Mouse (Mus musculus) midbrain, embryonic 10.5 days (tissue): ENCODE results near the gene Krtap1-5. TPM values are rescaled to one million over a fixed set of nuclear protein-coding genes. Genes with fewer than 3 reads are reported as not detected.

Source experiments
- polyA plus RNA-seq: library from polyadenylated mRNA; unstranded; fragments of >200 nt; fragmentation: Nextera tagmentation; extraction: Ambion mirVana; gene quantifications from 2 replicates; pipeline ENCODE4 v1.2.1, GENCODE M21; 2016

Gene Krtap1-5
- polyA plus RNA-seq, 1 experiment from 2014 or later = not detected

Other genes starting within 250 kb of the Krtap1-5 start
- 0.21 and 0.60 TPM in 2 replicates for gene Krt26, start 243.1 kb downstream of the Krtap1-5 start, polyA plus RNA-seq
- gene Krt27, start 229.9 kb downstream of the Krtap1-5 start, polyA plus RNA-seq = not detected in 2 replicates
- 0.21 and 0.32 TPM in 2 replicates for gene Krt28, start 206.1 kb downstream of the Krtap1-5 start, polyA plus RNA-seq
- gene Krt10, start 191.7 kb downstream of the Krtap1-5 start, polyA plus RNA-seq = 24.0 and 27.6 TPM in 2 replicates
- gene Krt12, start 158.8 kb downstream of the Krtap1-5 start, polyA plus RNA-seq = not detected in 2 replicates
- 0.65 and 0.68 TPM in 2 replicates for gene Krt20, start 142.9 kb downstream of the Krtap1-5 start, polyA plus RNA-seq
- gene Krt23, start 87.9 kb downstream of the Krtap1-5 start, polyA plus RNA-seq = not detected in 2 replicates
- not detected in 2 replicates for gene Krt39, start 59.7 kb downstream of the Krtap1-5 start, polyA plus RNA-seq
- not detected in 2 replicates for gene Krt40, start 37.9 kb downstream of the Krtap1-5 start, polyA plus RNA-seq
- gene Krtap3-3, start 30.2 kb downstream of the Krtap1-5 start, polyA plus RNA-seq = not detected in 2 replicates
- gene Krtap3-2, start 24.2 kb downstream of the Krtap1-5 start, polyA plus RNA-seq = not detected in 2 replicates
- not detected in 2 replicates for gene Gm11939, start 21.6 kb downstream of the Krtap1-5 start, polyA plus RNA-seq
- not detected in 2 replicates for gene Krtap3-1, start 14.4 kb downstream of the Krtap1-5 start, polyA plus RNA-seq
- not detected in 2 replicates for gene Krtap1-4, start 2.6 kb upstream of the Krtap1-5 start, polyA plus RNA-seq
- gene Krtap1-3, start 10.3 kb upstream of the Krtap1-5 start, polyA plus RNA-seq = not detected in 2 replicates
- not detected in 2 replicates for gene Krtap9-3, start 17.1 kb upstream of the Krtap1-5 start, polyA plus RNA-seq
- not detected in 2 replicates for gene Gm11938, start 22.3 kb upstream of the Krtap1-5 start, polyA plus RNA-seq
- gene Gm11937, start 29.2 kb upstream of the Krtap1-5 start, polyA plus RNA-seq = not detected in 2 replicates
- gene Krtap2-4, start 33.8 kb upstream of the Krtap1-5 start, polyA plus RNA-seq = not detected in 2 replicates
- not detected in 2 replicates for gene Gm11562, start 39.4 kb upstream of the Krtap1-5 start, polyA plus RNA-seq
- gene Krtap4-1, start 47.2 kb upstream of the Krtap1-5 start, polyA plus RNA-seq = not detected in 2 replicates
- not detected in 2 replicates for gene Krtap4-2, start 54.1 kb upstream of the Krtap1-5 start, polyA plus RNA-seq
- not detected in 2 replicates for gene Krtap4-7, start 63.1 kb upstream of the Krtap1-5 start, polyA plus RNA-seq
- gene Gm11555, start 69.2 kb upstream of the Krtap1-5 start, polyA plus RNA-seq = not detected in 2 replicates
- not detected in 2 replicates for gene Gm11563, start 77.9 kb upstream of the Krtap1-5 start, polyA plus RNA-seq
- gene Krtap4-6, start 84.9 kb upstream of the Krtap1-5 start, polyA plus RNA-seq = not detected in 2 replicates
- not detected in 2 replicates for gene Gm14190, start 109.7 kb upstream of the Krtap1-5 start, polyA plus RNA-seq
- gene Gm14180, start 153.3 kb upstream of the Krtap1-5 start, polyA plus RNA-seq = not detected in 2 replicates
- not detected in 2 replicates for gene Gm11595, start 191.9 kb upstream of the Krtap1-5 start, polyA plus RNA-seq
- not detected in 2 replicates for gene Krtap4-8, start 199.7 kb upstream of the Krtap1-5 start, polyA plus RNA-seq
- gene Krtap4-9, start 204.2 kb upstream of the Krtap1-5 start, polyA plus RNA-seq = not detected in 2 replicates
- gene Gm11596, start 212.5 kb upstream of the Krtap1-5 start, polyA plus RNA-seq = not detected in 2 replicates
- not detected in 2 replicates for gene Gm11569, start 217.9 kb upstream of the Krtap1-5 start, polyA plus RNA-seq
- not detected in 2 replicates for gene Gm11554, start 223.4 kb upstream of the Krtap1-5 start, polyA plus RNA-seq
- gene Krtap4-13, start 228.9 kb upstream of the Krtap1-5 start, polyA plus RNA-seq = not detected in 2 replicates
- gene Gm11564, start 234.7 kb upstream of the Krtap1-5 start, polyA plus RNA-seq = not detected in 2 replicates